Mouse (Mus musculus) pancreas, adult 10 weeks (tissue): ENCODE results near the gene Sc5d. TPM values are rescaled to one million over a fixed set of nuclear protein-coding genes. Genes with fewer than 3 reads are reported as not detected.

ENCODE experiments used
- polyA plus RNA-seq: library from polyadenylated mRNA; stranded (reverse); fragments of 350-450 nt; fragmentation: Illumina TruSeq; extraction: RNeasy Lipid Tissue Mini Kit (QIAGEN cat#74804); gene quantifications from one replicate; pipeline ENCODE4 v1.2.3, GENCODE M21; 2015; ENCODE audit warnings: low read depth, low replicate concordance; ENCODE audit not compliant: insufficient read depth

Sc5d gene
- 3.7 TPM for polyA plus RNA-seq

DNA sequence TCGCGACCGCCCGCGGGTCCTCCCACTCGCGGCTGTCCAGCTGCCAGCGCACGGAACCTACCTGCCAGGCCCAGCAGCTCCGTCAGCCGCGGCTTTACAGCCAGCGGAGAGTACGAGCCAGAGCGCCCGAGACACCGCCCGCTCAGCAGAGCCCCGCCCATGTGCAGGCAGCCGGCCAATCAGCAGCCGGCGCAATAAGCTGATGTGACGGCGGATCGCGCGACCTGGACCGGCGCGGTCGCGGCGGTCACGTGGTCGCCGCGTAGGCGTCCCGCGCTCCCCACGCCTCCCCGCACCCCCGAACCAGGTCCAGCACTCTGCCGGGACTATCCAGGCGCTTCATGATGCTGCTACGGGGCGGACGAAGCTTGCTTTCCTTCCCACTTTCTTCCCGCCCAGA lies at the start of gene Sc5d:
Sc5d (minus strand) TSS at position 112 of the 400 bp plus-strand sequence.

Other genes starting within 250 kb of the Sc5d start
- gene Sorl1, start 140.0 kb downstream of the Sc5d start, polyA plus RNA-seq: 3.7 TPM
- gene Tecta, start 135.7 kb upstream of the Sc5d start, polyA plus RNA-seq: not detected
- 2.9 TPM for gene Tbcel, start 243.6 kb upstream of the Sc5d start, polyA plus RNA-seq